Mouse (Mus musculus): ENCODE data around the gene Aff3. TPM values are rescaled to one million over a fixed set of nuclear protein-coding genes. Genes with fewer than 3 reads are reported as not detected.
A peak's percentile ranks its signal among the peaks of the same experiment; 100 is the strongest.

The Aff3 gene
- total RNA-seq, 2 experiments from 2014 or later, result 101 to 106 TPM

- peak in 1 of 2 experiments; percentile 38 for DNase-seq (ENCODE audit: extremely low spot score in 1 of 2, low spot score in 2 of 2)
- intact Hi-C loops (cut with DNase I), result no loop called here
These were observed 235.8 kb downstream of the Aff3 start for GRCm38 (mm10) chr1:38428708-38429683.

DNA sequence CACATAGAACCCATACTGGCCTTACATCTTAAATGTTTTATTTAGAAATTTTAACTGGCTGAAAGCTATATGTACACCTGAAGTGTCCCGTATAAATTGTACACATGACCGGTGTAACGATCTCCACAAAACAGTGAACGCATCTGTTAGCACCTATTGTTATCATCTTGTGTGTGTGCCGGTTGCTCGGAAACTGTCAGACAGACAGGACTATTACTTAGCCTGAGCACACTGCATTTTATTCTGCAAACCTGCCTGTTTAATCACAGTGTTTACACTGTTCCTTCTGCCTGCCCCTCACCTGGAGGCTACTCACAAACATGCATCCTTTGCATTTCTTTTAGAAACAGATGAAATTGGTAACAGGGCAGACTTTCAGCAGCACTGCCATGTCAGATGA lies 241.8 kb downstream of the Aff3 start:
- DNase-seq (ENCODE audit: extremely low spot score in 1 of 2, low spot score in 2 of 2), result no peak
- intact Hi-C loops (cut with DNase I), result no loop called here

GRCm38 (mm10) chr1:38419331-38419730 lies 245.4 kb downstream of the Aff3 start:
- intact Hi-C loops (cut with DNase I), result loop anchor here (10.0 kb wide), 1 partner anchor 205 kb away; no protein-coding TSS in a partner anchor
- DNase-seq (ENCODE audit: extremely low spot score in 1 of 2, low spot score in 2 of 2), result no peak

GRCm38 (mm10) chr1:38418181-38419032 lies 246.3 kb downstream of the Aff3 start:
- DNase-seq (ENCODE audit: extremely low spot score in 1 of 2, low spot score in 2 of 2), result no peak
- intact Hi-C loops (cut with DNase I), result loop anchor here (10.0 kb wide), 1 partner anchor 206 kb away; no protein-coding TSS in a partner anchor

DNA sequence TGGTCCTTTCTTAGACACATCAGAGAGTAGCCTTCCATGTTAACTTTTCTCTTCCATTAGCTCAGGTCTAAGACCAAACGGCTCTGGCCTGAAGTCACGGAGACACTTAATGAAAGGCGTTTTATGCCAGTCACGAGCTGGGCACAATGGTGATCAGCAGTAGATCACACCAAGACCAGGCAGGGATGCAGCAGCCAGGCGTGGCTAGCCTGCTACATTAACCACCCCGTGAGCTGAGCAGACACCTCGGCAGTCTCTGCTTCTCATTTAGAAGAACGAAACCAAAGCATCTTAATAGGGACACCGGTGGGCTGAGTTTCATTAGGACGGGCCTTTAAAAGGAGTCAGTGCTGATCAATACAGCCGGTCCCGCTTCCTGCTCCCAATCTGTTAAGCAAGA lies 247.6 kb downstream of the Aff3 start:
- no peak for DNase-seq (ENCODE audit: extremely low spot score in 1 of 2, low spot score in 2 of 2)
- intact Hi-C loops (cut with DNase I), result loop anchor here (10.0 kb wide), 1 partner anchor 208 kb away; no protein-coding TSS in a partner anchor

- intact Hi-C loops (cut with DNase I), result loop anchor here (10.0 kb wide), 1 partner anchor 209 kb away; no protein-coding TSS in a partner anchor
These were observed 249.2 kb downstream of the Aff3 start for GRCm38 (mm10) chr1:38415511-38415910.

GRCm38 (mm10) chr1:38411106-38411505 lies 253.6 kb downstream of the Aff3 start:
- intact Hi-C loops (cut with DNase I), result loop anchor here (10.0 kb wide), 1 partner anchor 214 kb away; no protein-coding TSS in a partner anchor
- DNase-seq (ENCODE audit: extremely low spot score in 1 of 2, low spot score in 2 of 2), result no peak

More at GRCm38 (mm10) chr1:38415511-38415910, 249.2 kb downstream of the Aff3 start:
- no peak for DNase-seq (ENCODE audit: extremely low spot score in 1 of 2, low spot score in 2 of 2)

DNA sequence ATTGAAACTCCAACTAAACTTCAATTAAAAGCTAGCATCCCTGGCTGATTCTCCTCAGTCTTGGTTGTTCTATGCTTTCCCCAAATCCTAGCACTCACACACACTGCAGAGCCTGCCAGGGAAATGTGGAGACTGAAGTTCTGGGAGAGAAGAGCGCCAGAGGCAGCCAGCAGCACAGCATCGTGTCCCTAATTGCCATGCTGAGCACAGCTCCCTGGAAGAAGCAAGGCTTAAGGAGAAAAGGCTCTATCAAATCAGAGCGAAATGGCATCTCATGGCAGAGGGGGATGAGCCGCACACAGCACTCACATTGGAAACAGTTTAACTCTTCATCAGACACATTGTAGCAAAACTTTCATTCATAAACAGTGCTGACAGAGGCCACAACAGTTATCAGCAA lies 254.3 kb downstream of the Aff3 start:
- DNase-seq (ENCODE audit: extremely low spot score in 1 of 2, low spot score in 2 of 2), result peak; percentile 34 to 52

GRCm38 (mm10) chr1:38408241-38408640 lies 256.5 kb downstream of the Aff3 start:
- DNase-seq (ENCODE audit: extremely low spot score in 1 of 2, low spot score in 2 of 2), result no peak
- intact Hi-C loops (cut with DNase I), result no loop called here

More for the DNA sequence above, 254.3 kb downstream of the Aff3 start:
- intact Hi-C loops (cut with DNase I), result loop anchor here (10.0 kb wide), 1 partner anchor 214 kb away; no protein-coding TSS in a partner anchor

DNA sequence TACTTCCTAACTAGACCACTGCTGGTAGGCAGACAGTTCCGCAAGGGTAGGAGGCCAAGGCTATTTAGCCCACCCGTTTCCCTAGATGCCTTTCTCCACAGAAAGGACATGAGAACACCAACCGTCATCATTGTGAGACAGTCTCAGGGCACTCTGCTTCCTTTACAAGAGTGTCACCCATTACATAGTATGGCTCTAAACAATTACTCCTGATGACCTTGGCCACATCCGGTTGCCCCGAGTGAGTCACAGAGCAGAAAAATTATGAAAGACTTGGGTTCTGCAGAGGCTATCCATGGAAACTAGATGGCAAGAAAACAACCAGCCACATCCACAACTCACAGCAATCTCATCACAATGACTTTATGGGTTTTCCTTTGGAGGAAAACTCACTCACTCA lies 261.0 kb downstream of the Aff3 start:
- intact Hi-C loops (cut with DNase I), result no loop called here
- no peak for DNase-seq (ENCODE audit: extremely low spot score in 1 of 2, low spot score in 2 of 2)

- intact Hi-C loops (cut with DNase I), result no loop called here
- DNase-seq (ENCODE audit: extremely low spot score in 1 of 2, low spot score in 2 of 2), result no peak
These were observed 262.9 kb downstream of the Aff3 start for GRCm38 (mm10) chr1:38401856-38402255.

- intact Hi-C loops (cut with DNase I), result no loop called here
- no peak for DNase-seq (ENCODE audit: extremely low spot score in 1 of 2, low spot score in 2 of 2)
These were observed 265.5 kb downstream of the Aff3 start for GRCm38 (mm10) chr1:38399269-38399668.

DNA sequence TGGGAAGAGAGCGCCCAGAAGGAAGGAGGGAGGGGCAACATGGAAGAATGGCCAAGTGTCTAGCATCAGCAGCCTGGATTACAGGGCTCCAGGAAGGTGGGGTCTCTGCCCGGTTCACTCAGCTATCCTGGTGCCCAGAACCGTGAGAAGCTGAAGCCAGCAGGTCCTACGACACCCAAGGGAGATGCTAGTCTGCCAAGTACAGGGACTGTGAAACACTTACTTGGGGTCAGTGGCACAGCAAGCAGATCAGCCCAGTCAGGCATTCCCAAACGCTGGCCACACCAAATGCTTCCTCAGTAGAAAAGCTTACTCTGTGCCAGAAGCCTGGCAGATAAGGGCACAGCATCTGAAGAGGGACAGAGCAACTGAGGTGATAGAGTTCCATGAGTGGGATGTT lies 266.2 kb downstream of the Aff3 start:
- intact Hi-C loops (cut with DNase I), result no loop called here

DNA sequence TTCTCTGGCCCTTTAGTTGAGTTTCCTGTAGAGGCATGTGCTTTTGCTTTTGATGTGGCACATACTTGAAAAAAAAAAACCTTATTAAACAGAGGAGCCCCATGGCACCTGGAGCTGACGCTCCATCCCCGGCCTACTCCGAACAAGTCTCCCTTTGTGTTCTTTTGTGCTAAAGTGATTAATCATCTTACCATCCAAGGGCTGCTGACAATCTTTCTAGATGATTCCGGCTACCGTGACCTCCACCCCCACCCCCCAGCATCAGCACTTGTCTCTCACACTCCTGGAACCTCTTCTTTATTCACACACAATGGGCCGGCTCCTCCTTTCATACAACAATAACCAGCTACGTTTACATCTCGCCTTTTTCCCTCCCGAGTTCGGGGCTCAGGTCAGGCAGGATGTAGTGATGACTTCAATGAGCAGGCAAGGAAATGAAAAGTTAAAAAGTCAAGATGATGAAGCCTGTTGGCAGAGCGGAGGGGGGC lies 269.5 kb downstream of the Aff3 start:
- intact Hi-C loops (cut with DNase I), result no loop called here
- no peak for DNase-seq (ENCODE audit: extremely low spot score in 1 of 2, low spot score in 2 of 2)

More for the DNA sequence above, 266.2 kb downstream of the Aff3 start:
- no peak for DNase-seq (ENCODE audit: extremely low spot score in 1 of 2, low spot score in 2 of 2)

GRCm38 (mm10) chr1:38394493-38394892 lies 270.3 kb downstream of the Aff3 start:
- intact Hi-C loops (cut with DNase I), result loop anchor here (5.0 kb wide), 2 partner anchors 233 to 373 kb away; no protein-coding TSS in a partner anchor
- DNase-seq (ENCODE audit: extremely low spot score in 1 of 2, low spot score in 2 of 2), result no peak

GRCm38 (mm10) chr1:38393516-38393915 lies 271.2 kb downstream of the Aff3 start:
- peak; percentile 36 to 49 for DNase-seq (ENCODE audit: extremely low spot score in 1 of 2, low spot score in 2 of 2)
- intact Hi-C loops (cut with DNase I), result loop anchor here (5.0 kb wide), 2 partner anchors 234 to 374 kb away; no protein-coding TSS in a partner anchor

GRCm38 (mm10) chr1:38392928-38393327 lies 271.8 kb downstream of the Aff3 start:
- peak; percentile 67 to 73 for DNase-seq (ENCODE audit: extremely low spot score in 1 of 2, low spot score in 2 of 2)
- intact Hi-C loops (cut with DNase I), result loop anchor here (5.0 kb wide), 2 partner anchors 234 to 374 kb away; no protein-coding TSS in a partner anchor

DNA sequence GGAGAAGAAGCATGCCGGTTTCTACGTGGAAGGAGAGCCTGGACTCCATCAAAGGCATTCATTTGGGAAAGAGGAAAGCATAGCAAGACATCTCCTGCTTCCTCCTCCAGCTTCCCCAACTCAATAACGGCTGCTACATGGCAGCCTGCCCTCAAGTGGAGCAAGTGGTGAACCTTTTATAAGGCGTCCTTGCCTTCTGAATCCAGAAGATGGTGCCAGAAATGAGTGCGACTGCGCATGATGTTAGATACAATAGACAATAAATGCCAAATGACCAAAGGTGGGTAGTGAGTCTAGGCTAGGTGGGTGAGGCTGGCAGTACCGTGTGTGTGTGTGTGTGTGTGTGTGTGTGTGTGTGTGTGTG lies 273.9 kb downstream of the Aff3 start:
- DNase-seq (ENCODE audit: extremely low spot score in 1 of 2, low spot score in 2 of 2), result no peak
- intact Hi-C loops (cut with DNase I), result loop anchor here (5.0 kb wide), 2 partner anchors 236 to 376 kb away; no protein-coding TSS in a partner anchor

Measured in left cerebral cortex, postnatal 10 days (tissue).